Mouse (Mus musculus) midbrain, embryonic 11.5 days (tissue): ENCODE measurements around the gene Ager. TPM values are rescaled to one million over a fixed set of nuclear protein-coding genes. Genes with fewer than 3 reads are reported as not detected.

Experiments used
- ATAC-seq: fragments of 200-750 bp; cut with Nextera tagmentation; 2 replicates; pipeline ENCODE4 v1.8.0; 2017; ENCODE audit warnings: moderate TSS enrichment, moderate library complexity; ENCODE audit not compliant: low FRiP score
- DNase-seq: peaks from one replicate; pipeline ENCODE4 v3.0.0; 2015; ENCODE audit warnings: low spot score; ENCODE audit errors: missing footprints
- H3K27ac ChIP-seq: fragments of 300-500 bp; sonication (generic); 2 replicates; pipeline ENCODE4 v1.5.1; 2014; ENCODE audit warnings: low read depth, low read length
- H3K27me3 ChIP-seq: fragments of 300-500 bp; sonication (generic); 2 replicates; pipeline ENCODE4 v1.6.1; 2014; ENCODE audit warnings: mild to moderate bottlenecking, low read length, moderate library complexity, mixed read lengths; ENCODE audit not compliant: control insufficient read depth, insufficient read depth
- H3K36me3 ChIP-seq: fragments of 300-500 bp; sonication (generic); 2 replicates; pipeline ENCODE4 v1.6.1; 2014; ENCODE audit warnings: mild to moderate bottlenecking, low read length, moderate library complexity, mixed read lengths; ENCODE audit not compliant: control insufficient read depth, insufficient read depth
- H3K4me1 ChIP-seq: fragments of 300-500 bp; sonication (generic); 2 replicates; pipeline ENCODE4 v1.6.1; 2014; ENCODE audit warnings: low read length; ENCODE audit not compliant: control insufficient read depth, insufficient read depth
- H3K4me2 ChIP-seq: fragments of 300-500 bp; sonication (generic); 2 replicates; pipeline ENCODE4 v1.6.1; 2014; ENCODE audit warnings: mild to moderate bottlenecking, moderate library complexity
- H3K4me3 ChIP-seq: fragments of 300-500 bp; sonication (generic); 2 replicates; pipeline ENCODE4 v1.5.1; 2014; ENCODE audit warnings: low read depth, low read length
- H3K9ac ChIP-seq: fragments of 300-500 bp; sonication (generic); 2 replicates; pipeline ENCODE4 v1.6.1; 2014; ENCODE audit warnings: low read length
- H3K9me3 ChIP-seq: fragments of 300-500 bp; sonication (generic); 2 replicates; pipeline ENCODE4 v1.6.1; 2016; ENCODE audit warnings: low read length; ENCODE audit not compliant: control insufficient read depth
- WGBS: fragments of 180-500 bp; shearing (Covaris S2); extraction: QIAGEN DNeasy Blood & Tissue Kit; methylation state at CpG from one replicate; pipeline ENCODE4 v1.1.7; 2014; 5-methylcytosine and 5-hydroxymethylcytosine counted together
- polyA plus RNA-seq: library from polyadenylated mRNA; unstranded; fragments of >200 nt; fragmentation: Nextera tagmentation; extraction: Ambion mirVana; gene quantifications from 2 replicates; pipeline ENCODE4 v1.2.1, GENCODE M21; 2014

The Ager gene
- polyA plus RNA-seq, 1 experiment from 2014 or later = 1.6 TPM

GRCm38 (mm10) chr17:34629796-34630603 is 32.3 kb downstream of the Ager start:
- no peak overlapping the region for H3K27ac ChIP-seq
- WGBS = 11% methylated on average over 12 of the region's 12 CpGs

GRCm38 (mm10) chr17:34630761-34631301 is 33.2 kb downstream of the Ager start:
- Histone ChIP-seq H3K4me2 (peak overlapping the region; percentile 73), H3K4me3 (peak overlapping the region; percentile 23), H3K9ac (0 out of 2 replicates have a peak overlapping the region, but pooled peaks have one; percentile 36), H3K9me3 (no peaks in the 10 kb centered on the region), H3K27me3 (peaks cover 26% of the 10 kb centered on the region), H3K27ac (no peak overlapping the region), H3K36me3 (no peaks in the 10 kb centered on the region), H3K4me1 (peaks cover 47% of the 10 kb centered on the region)
- DNase-seq (peak; percentile 87), ATAC-seq (no peak)
- 3% methylated on average over 48 of the region's 48 CpGs for WGBS

More at GRCm38 (mm10) chr17:34629796-34630603, 32.3 kb downstream of the Ager start:
- H3K9ac ChIP-seq = peak overlapping the region; percentile 36; the same call in 1 of the 2 replicates
- no peaks in the 10 kb centered on the region for H3K9me3 ChIP-seq
- ATAC-seq (no peak), DNase-seq (peak; percentile 89)
- H3K4me1 ChIP-seq = peaks cover 47% of the 10 kb centered on the region
- H3K27me3 ChIP-seq = peaks cover 26% of the 10 kb centered on the region
- peak overlapping the region; percentile 73 for H3K4me2 ChIP-seq
- no peaks in the 10 kb centered on the region for H3K36me3 ChIP-seq
- H3K4me3 ChIP-seq = peak overlapping the region; percentile 23

- no peaks in the 10 kb centered on the region for H3K9me3 ChIP-seq
- H3K4me1 ChIP-seq = peaks cover 39% of the 10 kb centered on the region
- peak overlapping the region; percentile 56 for H3K4me2 ChIP-seq
- no peaks in the 10 kb centered on the region for H3K36me3 ChIP-seq
- H3K9ac ChIP-seq = no peak overlapping the region
- H3K27ac ChIP-seq = no peak overlapping the region
- ATAC-seq = no peak
- H3K4me3 ChIP-seq = peak overlapping the region; percentile 29
- peaks cover 26% of the 10 kb centered on the region for H3K27me3 ChIP-seq
- peak; percentile 86 for DNase-seq
- WGBS = 3% methylated on average over 12 of the region's 12 CpGs
These were observed 34.0 kb downstream of the Ager start for GRCm38 (mm10) chr17:34631647-34632046.

GRCm38 (mm10) chr17:34632261-34632691 is 34.6 kb downstream of the Ager start:
- DNase-seq = peak; percentile 95
- 1% methylated on average over 26 of the region's 26 CpGs for WGBS
- Histone ChIP-seq H3K27me3 (peaks cover 26% of the 10 kb centered on the region), H3K9ac (peak overlapping the region; percentile 44), H3K4me3 (peak overlapping the region; percentile 29), H3K9me3 (no peaks in the 10 kb centered on the region), H3K27ac (no peak overlapping the region), H3K4me2 (peak overlapping the region; percentile 56), H3K36me3 (no peaks in the 10 kb centered on the region), H3K4me1 (peaks cover 39% of the 10 kb centered on the region)
- ATAC-seq = 0 out of 2 replicates have a peak, but pooled peaks have one; percentile 15

- DNase-seq = no peak
- Histone ChIP-seq H3K4me3 (no peak overlapping the region), H3K9me3 (no peaks in the 10 kb centered on the region), H3K36me3 (no peaks in the 10 kb centered on the region), H3K9ac (no peak overlapping the region), H3K4me2 (no peak overlapping the region), H3K4me1 (peaks cover 10% of the 10 kb centered on the region), H3K27me3 (peaks cover 16% of the 10 kb centered on the region), H3K27ac (no peak overlapping the region)
- ATAC-seq = no peak
- WGBS = 72% methylated on average over 2 of the region's 2 CpGs
These were observed 38.0 kb downstream of the Ager start for GRCm38 (mm10) chr17:34635671-34636070.

GRCm38 (mm10) chr17:34637459-34637858 is 39.8 kb downstream of the Ager start:
- Histone ChIP-seq H3K4me3 (no peak overlapping the region), H3K4me2 (no peak overlapping the region), H3K27me3 (peaks cover under 1% of the 10 kb centered on the region; the same call in 1 of the 2 replicates), H3K9me3 (no peaks in the 10 kb centered on the region), H3K27ac (no peak overlapping the region), H3K36me3 (no peaks in the 10 kb centered on the region), H3K9ac (no peak overlapping the region), H3K4me1 (peaks cover 7% of the 10 kb centered on the region)
- WGBS = 60% methylated on average over 3 of the region's 3 CpGs
- DNase-seq = no peak
- ATAC-seq = no peak

GRCm38 (mm10) chr17:34639461-34640255 is 42.0 kb downstream of the Ager start:
- peaks cover 7% of the 10 kb centered on the region for H3K4me1 ChIP-seq
- H3K9me3 ChIP-seq = no peaks in the 10 kb centered on the region
- H3K36me3 ChIP-seq = no peaks in the 10 kb centered on the region
- H3K27me3 ChIP-seq = no peaks in the 10 kb centered on the region
- H3K27ac ChIP-seq = no peak overlapping the region
- H3K9ac ChIP-seq = no peak overlapping the region
- DNase-seq = no peak
- 86% methylated on average over 7 of the region's 7 CpGs for WGBS
- ATAC-seq = no peak
- H3K4me3 ChIP-seq = no peak overlapping the region
- no peak overlapping the region for H3K4me2 ChIP-seq

- WGBS = 13% methylated on average over 11 of the region's 11 CpGs
- DNase-seq (peak; percentile 90), ATAC-seq (peak; percentile 52)
- Histone ChIP-seq H3K4me3 (no peak overlapping the region), H3K27ac (peak overlapping the region; percentile 82), H3K4me1 (peaks cover 14% of the 10 kb centered on the region), H3K4me2 (no peak overlapping the region; the same call in 1 of the 2 replicates), H3K27me3 (no peaks in the 10 kb centered on the region), H3K9me3 (no peaks in the 10 kb centered on the region), H3K9ac (peak overlapping the region; percentile 53), H3K36me3 (no peaks in the 10 kb centered on the region)
These were observed 43.3 kb downstream of the Ager start for GRCm38 (mm10) chr17:34640778-34641601.
